Mouse (Mus musculus) splenic B cell, adult 2 months (primary cell): ENCODE data around the gene Zfp692.
"Not testable (repeated sequence)": the region's sequence is repeated elsewhere in the genome, so short reads cannot be mapped to it uniquely, and the experiment has no call there.

Experiments used
- DNase-seq: peaks from one replicate; pipeline ENCODE4 v3.0.0-alpha.2; 2011; ENCODE audit warnings: low read depth, low spot score
- H3K27me3 ChIP-seq: 2 replicates; pipeline ENCODE4 v1.6.1; 2012; ENCODE audit warnings: mild to moderate bottlenecking, low read length, moderate library complexity, mixed read lengths; ENCODE audit not compliant: control insufficient read depth, poor library complexity, insufficient read depth, severe bottlenecking
- H3K36me3 ChIP-seq: 2 replicates; pipeline ENCODE4 v1.6.1; 2012; ENCODE audit warnings: mild to moderate bottlenecking, low read length, moderate library complexity, mixed read lengths; ENCODE audit not compliant: control insufficient read depth, poor library complexity, insufficient read depth, severe bottlenecking

Gene Zfp692

DNA sequence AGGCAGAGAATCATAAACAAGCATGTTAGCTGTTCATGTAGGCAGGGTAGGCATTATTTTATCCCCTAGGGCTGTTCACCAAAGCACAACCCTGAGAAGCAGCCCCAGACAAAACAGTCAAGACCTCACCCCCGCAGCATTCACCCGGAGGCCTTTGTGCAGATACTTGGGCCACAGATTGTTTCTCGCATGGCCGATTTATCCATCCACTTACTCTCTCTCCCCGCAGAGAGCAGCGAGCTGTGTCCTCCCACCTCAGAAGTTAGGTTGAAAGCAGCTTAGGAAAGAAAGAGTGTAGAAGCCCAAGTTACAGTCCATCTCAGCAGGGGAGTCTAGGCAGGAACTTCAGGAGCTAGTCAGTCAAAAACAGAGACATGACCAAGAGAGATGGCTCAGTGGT lies 9.5 kb upstream of the Zfp692 start:
- Histone ChIP-seq H3K27me3 (no peaks in the 10 kb centered on the region), H3K36me3 (no peaks in the 10 kb centered on the region)
- DNase-seq = no peak

DNA sequence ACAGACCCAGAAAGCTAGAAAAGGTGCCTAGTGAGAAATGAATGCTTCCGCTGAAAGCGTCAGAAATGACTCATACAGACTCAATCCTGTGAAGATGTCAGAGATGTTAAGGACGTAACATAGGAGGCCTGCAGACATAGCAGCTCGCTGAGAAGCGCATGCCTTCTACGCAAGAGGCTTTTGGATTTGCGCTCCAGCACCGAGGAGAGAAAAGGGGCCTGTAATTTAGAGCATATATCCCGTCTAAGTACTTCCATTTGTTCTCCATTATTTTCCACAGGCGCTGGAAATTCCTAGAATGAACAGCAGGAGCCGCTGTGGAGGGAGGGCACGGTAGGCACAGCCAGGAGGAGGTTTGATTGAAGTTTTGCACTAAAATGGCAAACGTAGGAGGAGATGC lies 5.8 kb upstream of the Zfp692 start:
- H3K36me3 ChIP-seq = no peaks in the 10 kb centered on the region
- DNase-seq = peak; percentile 65
- H3K27me3 ChIP-seq = no peaks in the 10 kb centered on the region

GRCm38 (mm10) chr11:58301837-58302754 lies 4.8 kb upstream of the Zfp692 start:
- DNase-seq = peak; percentile 96
- Histone ChIP-seq H3K36me3 (no peaks in the 10 kb centered on the region), H3K27me3 (no peaks in the 10 kb centered on the region)

DNA sequence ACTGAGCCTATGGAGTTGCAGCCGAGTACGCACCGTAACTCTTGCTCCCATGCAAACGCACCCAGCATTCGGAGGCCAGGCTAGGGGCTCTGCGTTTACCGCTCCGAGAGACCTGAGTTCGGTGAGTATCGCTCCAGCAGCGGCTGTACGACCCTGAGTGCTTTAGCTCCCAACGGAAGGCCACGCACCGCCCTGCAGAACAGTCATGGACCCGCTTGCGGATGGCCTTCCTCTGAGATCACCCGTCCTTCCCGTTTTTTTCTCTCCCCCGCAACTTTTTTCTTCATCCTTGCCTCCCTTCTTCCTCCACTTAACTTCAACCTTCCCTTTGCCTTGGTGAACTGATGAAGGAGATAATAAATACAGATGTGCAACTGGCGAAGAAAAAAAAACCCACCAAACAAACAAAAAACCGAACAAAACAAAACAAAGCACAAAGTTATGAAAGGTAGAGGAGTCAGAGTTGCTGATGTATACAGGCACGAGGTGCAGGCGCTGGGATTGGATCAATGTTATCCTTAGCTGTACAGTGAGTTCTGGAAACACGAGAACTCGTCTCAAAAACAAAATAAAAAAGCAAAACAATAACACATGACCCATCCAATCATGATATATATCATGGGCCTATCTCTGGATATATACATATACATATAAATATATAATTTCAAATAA lies 4.0 kb upstream of the Zfp692 start:
- no peaks in the 10 kb centered on the region for H3K27me3 ChIP-seq
- no peak for DNase-seq
- H3K36me3 ChIP-seq = no peaks in the 10 kb centered on the region

- Histone ChIP-seq H3K36me3 (no peaks in the 10 kb centered on the region), H3K27me3 (no peaks in the 10 kb centered on the region)
- no peak for DNase-seq
Observed at GRCm38 (mm10) chr11:58303594-58303993, 3.3 kb upstream of the Zfp692 start.

GRCm38 (mm10) chr11:58305299-58305698 lies 1.6 kb upstream of the Zfp692 start:
- not testable (repeated sequence) for DNase-seq, H3K27me3 ChIP-seq, H3K36me3 ChIP-seq

- DNase-seq = peak; percentile 65
- no peaks in the 10 kb centered on the region for H3K27me3 ChIP-seq
- H3K36me3 ChIP-seq = no peaks in the 10 kb centered on the region; the same call in 1 of the 2 replicates
Observed at GRCm38 (mm10) chr11:58307411-58308080, 677 bp downstream of the Zfp692 start.

GRCm38 (mm10) chr11:58308661-58309060 lies 1.8 kb downstream of the Zfp692 start:
- H3K36me3 ChIP-seq = no peaks in the 10 kb centered on the region; the same call in 1 of the 2 replicates
- no peak for DNase-seq
- H3K27me3 ChIP-seq = no peaks in the 10 kb centered on the region

GRCm38 (mm10) chr11:58314069-58314468 lies 7.2 kb downstream of the Zfp692 start:
- no peak for DNase-seq
- H3K27me3 ChIP-seq = no peaks in the 10 kb centered on the region
- H3K36me3 ChIP-seq = no peaks in the 10 kb centered on the region; the same call in 1 of the 2 replicates

DNA sequence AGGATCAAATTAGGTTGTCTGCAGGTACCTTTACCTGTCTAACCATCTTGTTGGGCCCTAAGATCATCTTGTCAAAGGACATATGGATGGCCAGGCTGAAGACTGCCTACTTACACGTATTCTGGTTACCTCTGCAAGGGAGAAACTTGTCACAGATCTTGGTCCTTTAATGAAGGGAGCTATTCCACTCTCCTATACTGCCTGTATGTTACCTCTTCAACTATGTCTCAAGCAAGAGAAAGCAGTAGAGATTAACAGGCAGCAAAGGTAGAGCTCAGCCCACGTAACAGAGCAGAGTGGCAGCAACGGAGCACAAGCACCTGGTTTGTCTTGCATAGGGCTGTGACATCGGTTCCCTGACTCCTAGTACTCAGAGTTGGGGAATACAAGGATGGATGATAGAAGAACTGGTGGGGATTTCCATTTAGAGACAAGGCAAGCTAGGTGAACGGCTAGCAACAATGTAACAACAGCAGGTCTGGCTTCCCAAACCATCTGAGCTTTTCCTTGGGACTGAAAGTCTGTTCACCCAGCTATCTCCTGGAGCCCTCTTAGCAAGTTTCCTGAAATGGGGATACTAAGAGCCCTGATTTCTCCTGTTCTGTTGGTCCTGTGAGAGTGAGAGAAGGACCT lies 8.8 kb downstream of the Zfp692 start:
- Histone ChIP-seq H3K27me3 (no peaks in the 10 kb centered on the region), H3K36me3 (no peaks in the 10 kb centered on the region)
- no peak for DNase-seq

DNA sequence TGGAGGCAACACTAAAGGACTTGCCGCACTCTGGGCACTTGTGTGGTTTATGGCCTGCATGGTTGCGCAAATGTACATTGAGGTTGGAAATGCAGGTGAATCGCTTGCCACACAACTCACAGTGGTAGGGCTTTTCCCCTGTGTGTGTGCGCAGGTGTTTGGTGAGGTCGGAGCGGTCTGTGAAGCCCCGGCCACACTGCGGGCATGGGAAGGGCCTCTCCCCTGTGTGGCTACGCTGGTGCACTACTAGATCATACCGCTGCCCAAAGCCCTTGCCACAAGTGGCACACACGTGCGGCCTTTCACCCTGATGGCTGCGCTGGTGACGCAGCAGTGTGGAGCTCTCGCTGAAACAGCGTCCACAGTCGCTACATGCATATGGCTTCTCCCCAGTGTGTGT lies 9.5 kb downstream of the Zfp692 start:
- Histone ChIP-seq H3K36me3 (no peaks in the 10 kb centered on the region), H3K27me3 (no peaks in the 10 kb centered on the region)
- no peak for DNase-seq

- DNase-seq = no peak
- H3K27me3 ChIP-seq = no peaks in the 10 kb centered on the region
- no peaks in the 10 kb centered on the region for H3K36me3 ChIP-seq
Observed at GRCm38 (mm10) chr11:58316768-58317390, 10.0 kb downstream of the Zfp692 start.

GRCm38 (mm10) chr11:58322824-58323569 lies 16.1 kb downstream of the Zfp692 start:
- peak; percentile 98 for DNase-seq
- Histone ChIP-seq H3K36me3 (no peaks in the 10 kb centered on the region), H3K27me3 (no peaks in the 10 kb centered on the region)
